Mouse (Mus musculus): Measurements from ENCODE around the gene Fam163b. TPM values are rescaled to one million over a fixed set of nuclear protein-coding genes. Genes with fewer than 3 reads are reported as not detected.

Gene Fam163b
- polyA plus RNA-seq, 1 experiment from 2014 or later, result 0.07 TPM

DNA sequence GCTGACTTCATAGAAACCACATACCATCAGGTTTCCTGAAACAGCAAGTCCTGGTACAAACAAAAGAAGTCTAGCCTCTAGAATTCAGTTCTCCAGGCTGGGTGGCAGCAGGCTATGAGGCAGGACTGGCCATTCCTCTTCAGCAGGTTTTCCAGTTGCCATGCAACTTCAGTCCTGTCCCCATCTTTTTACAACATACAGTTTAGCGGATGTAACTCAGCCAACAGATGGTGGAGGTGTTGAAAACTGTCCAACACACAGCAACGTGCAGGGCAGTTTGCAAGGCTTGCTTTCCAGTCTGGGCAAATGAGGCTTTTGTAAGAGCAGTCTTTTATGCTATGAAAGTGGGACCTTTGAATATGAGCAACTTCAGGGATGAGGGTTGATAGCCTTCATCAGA lies 2.7 kb upstream of the Fam163b start:
- Histone ChIP-seq H3K4me3 (ENCODE audit: low read depth, low read length) (no peak overlapping the region), H3K9ac (ENCODE audit: low read length) (no peak overlapping the region), H3K27me3 (ENCODE audit: control insufficient read depth, insufficient read depth, low read length) (no peaks in the 10 kb centered on the region), H3K36me3 (ENCODE audit: control insufficient read depth, insufficient read depth, low read length) (no peaks in the 10 kb centered on the region), H3K9me3 (ENCODE audit: control insufficient read depth, low read length) (no peaks in the 10 kb centered on the region), H3K4me1 (replicated peaks; ENCODE audit: control insufficient read depth, insufficient read depth) (no peaks in the 10 kb centered on the region), H3K27ac (replicated peaks) (no peak overlapping the region), H3K4me2 (replicated peaks; ENCODE audit: low read depth) (no peak overlapping the region)
- WGBS, result 66% methylated on average over 2 of the region's 2 CpGs
- ATAC-seq (ENCODE audit: low FRiP score, low TSS enrichment), result no peak
- TF ChIP-seq CTCF (IDR thresholded peaks at IDR 0.05; ENCODE audit: low read depth), result no peak
- TF ChIP-seq EP300 (optimal IDR thresholded peaks at IDR 0.05), result no peak
- no peak for DNase-seq (ENCODE audit: low spot score)

DNA sequence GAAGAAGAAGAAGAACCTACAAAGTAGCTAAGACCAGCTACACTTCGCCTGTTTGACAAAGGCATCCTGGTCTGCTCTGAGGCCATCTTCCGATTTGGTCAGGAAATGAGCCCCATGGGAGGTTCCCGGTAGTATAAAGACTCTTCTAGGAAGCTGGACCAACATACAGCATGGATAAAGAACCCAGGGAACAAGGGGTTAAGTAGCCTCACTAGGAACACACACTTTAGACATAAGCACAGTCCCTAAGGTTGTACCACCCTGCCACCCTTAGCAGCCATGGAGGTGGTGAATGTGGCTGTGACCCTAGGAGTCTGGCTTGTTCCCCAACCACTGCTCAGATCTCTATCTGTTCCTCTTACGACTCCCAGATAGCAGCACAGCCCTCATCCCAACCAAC lies 3.9 kb downstream of the Fam163b start:
- no peaks in the 10 kb centered on the region for H3K36me3 ChIP-seq (ENCODE audit: control insufficient read depth, insufficient read depth, low read length)
- no peak overlapping the region for H3K27ac ChIP-seq (replicated peaks)
- TF ChIP-seq CTCF (IDR thresholded peaks at IDR 0.05; ENCODE audit: low read depth), result no peak
- TF ChIP-seq EP300 (optimal IDR thresholded peaks at IDR 0.05), result no peak
- no peak overlapping the region for H3K4me3 ChIP-seq (ENCODE audit: low read depth, low read length)
- H3K9me3 ChIP-seq (ENCODE audit: control insufficient read depth, low read length), result no peaks in the 10 kb centered on the region
- no peaks in the 10 kb centered on the region for H3K27me3 ChIP-seq (ENCODE audit: control insufficient read depth, insufficient read depth, low read length)
- DNase-seq (ENCODE audit: low spot score) (no peak), ATAC-seq (ENCODE audit: low FRiP score, low TSS enrichment) (no peak)
- H3K9ac ChIP-seq (ENCODE audit: low read length), result no peak overlapping the region
- H3K4me2 ChIP-seq (replicated peaks; ENCODE audit: low read depth), result no peak overlapping the region
- H3K4me1 ChIP-seq (replicated peaks; ENCODE audit: control insufficient read depth, insufficient read depth), result no peaks in the 10 kb centered on the region
- WGBS, result 45% methylated on average over 4 of the region's 4 CpGs

DNA sequence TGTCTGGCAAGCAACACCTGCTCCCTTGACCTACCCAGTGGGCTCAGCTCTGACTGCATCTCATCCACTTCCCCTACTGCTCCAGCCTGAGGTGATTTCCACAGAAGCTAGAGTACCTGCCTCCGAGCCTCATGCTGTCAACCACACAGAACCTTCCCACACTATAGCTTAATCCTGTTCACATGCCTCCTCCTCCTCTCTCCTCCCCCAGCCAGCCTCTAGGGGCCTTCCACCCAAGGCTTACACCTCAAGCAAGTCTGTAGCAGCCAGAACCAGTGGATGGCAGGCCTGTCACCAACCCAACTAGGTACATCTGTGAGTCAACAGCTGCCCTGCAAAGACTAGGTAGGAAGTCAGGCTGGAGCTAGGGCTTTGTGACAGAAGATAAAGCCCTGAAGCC lies 5.5 kb downstream of the Fam163b start:
- 69% methylated on average over 1 of the region's 1 CpGs for WGBS
- no peak overlapping the region for H3K9ac ChIP-seq (ENCODE audit: low read length)
- H3K4me2 ChIP-seq (replicated peaks; ENCODE audit: low read depth), result no peak overlapping the region
- H3K9me3 ChIP-seq (ENCODE audit: control insufficient read depth, low read length), result no peaks in the 10 kb centered on the region
- DNase-seq (ENCODE audit: low spot score) (no peak), ATAC-seq (ENCODE audit: low FRiP score, low TSS enrichment) (no peak)
- no peak overlapping the region for H3K27ac ChIP-seq (replicated peaks)
- no peaks in the 10 kb centered on the region for H3K27me3 ChIP-seq (ENCODE audit: control insufficient read depth, insufficient read depth, low read length)
- no peaks in the 10 kb centered on the region for H3K4me1 ChIP-seq (replicated peaks; ENCODE audit: control insufficient read depth, insufficient read depth)
- no peak overlapping the region for H3K4me3 ChIP-seq (ENCODE audit: low read depth, low read length)
- no peak for TF ChIP-seq EP300 (optimal IDR thresholded peaks at IDR 0.05)
- no peak for TF ChIP-seq CTCF (IDR thresholded peaks at IDR 0.05; ENCODE audit: low read depth)
- no peaks in the 10 kb centered on the region for H3K36me3 ChIP-seq (ENCODE audit: control insufficient read depth, insufficient read depth, low read length)

DNA sequence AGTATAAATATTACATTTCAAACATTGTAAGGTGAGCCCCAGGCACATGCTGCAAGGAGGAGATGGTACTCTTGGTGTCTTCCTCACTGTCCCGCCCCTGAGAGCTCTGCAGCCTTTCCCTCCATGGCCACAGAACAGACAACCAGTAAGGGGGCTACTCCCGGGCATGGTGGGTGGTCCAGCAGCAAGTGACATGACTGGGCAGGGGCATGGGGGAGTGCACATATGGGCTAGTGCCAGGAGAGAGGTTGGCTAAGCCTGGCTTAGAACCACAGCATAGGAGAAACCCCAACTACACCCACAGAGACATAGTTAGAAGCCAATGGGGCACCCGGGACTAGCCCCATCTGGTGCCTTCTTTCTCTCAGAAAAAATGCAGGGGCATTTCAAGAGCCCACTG lies 6.0 kb downstream of the Fam163b start:
- H3K36me3 ChIP-seq (ENCODE audit: control insufficient read depth, insufficient read depth, low read length), result no peaks in the 10 kb centered on the region
- no peaks in the 10 kb centered on the region for H3K9me3 ChIP-seq (ENCODE audit: control insufficient read depth, low read length)
- DNase-seq (ENCODE audit: low spot score) (no peak), ATAC-seq (ENCODE audit: low FRiP score, low TSS enrichment) (no peak)
- 68% methylated on average over 3 of the region's 3 CpGs for WGBS
- H3K9ac ChIP-seq (ENCODE audit: low read length), result no peak overlapping the region
- TF ChIP-seq CTCF (IDR thresholded peaks at IDR 0.05; ENCODE audit: low read depth) (no peak), EP300 (optimal IDR thresholded peaks at IDR 0.05) (no peak)
- no peaks in the 10 kb centered on the region for H3K27me3 ChIP-seq (ENCODE audit: control insufficient read depth, insufficient read depth, low read length)
- no peaks in the 10 kb centered on the region for H3K4me1 ChIP-seq (replicated peaks; ENCODE audit: control insufficient read depth, insufficient read depth)
- no peak overlapping the region for H3K4me3 ChIP-seq (ENCODE audit: low read depth, low read length)
- no peak overlapping the region for H3K4me2 ChIP-seq (replicated peaks; ENCODE audit: low read depth)
- H3K27ac ChIP-seq (replicated peaks), result no peak overlapping the region

DNA sequence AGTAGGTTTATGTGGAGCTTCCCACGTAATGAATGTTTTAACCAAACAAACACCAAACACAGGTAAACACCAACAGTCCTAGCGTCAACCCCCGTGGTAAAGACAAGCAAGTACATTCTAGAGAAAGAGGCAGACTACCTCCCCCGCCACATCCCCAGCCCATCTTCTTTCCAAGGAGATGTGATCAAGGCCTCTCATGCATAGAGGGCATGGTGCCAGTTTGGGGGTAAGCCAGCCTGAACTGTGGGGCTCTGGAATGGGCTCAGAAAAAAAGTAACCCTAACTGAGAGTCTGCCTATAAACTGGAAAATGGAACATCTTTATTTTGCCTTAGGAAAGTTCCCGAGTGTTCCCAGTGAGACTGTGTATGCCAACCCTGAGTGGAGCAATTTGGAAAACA lies 6.4 kb downstream of the Fam163b start:
- WGBS, result 67% methylated on average over 5 of the region's 5 CpGs
- H3K4me2 ChIP-seq (replicated peaks; ENCODE audit: low read depth), result no peak overlapping the region
- no peaks in the 10 kb centered on the region for H3K36me3 ChIP-seq (ENCODE audit: control insufficient read depth, insufficient read depth, low read length)
- no peak overlapping the region for H3K27ac ChIP-seq (replicated peaks)
- TF ChIP-seq EP300 (optimal IDR thresholded peaks at IDR 0.05) (no peak), CTCF (IDR thresholded peaks at IDR 0.05; ENCODE audit: low read depth) (no peak)
- H3K9ac ChIP-seq (ENCODE audit: low read length), result no peak overlapping the region
- H3K4me3 ChIP-seq (ENCODE audit: low read depth, low read length), result no peak overlapping the region
- DNase-seq (ENCODE audit: low spot score), result no peak
- H3K9me3 ChIP-seq (ENCODE audit: control insufficient read depth, low read length), result no peaks in the 10 kb centered on the region
- no peak for ATAC-seq (ENCODE audit: low FRiP score, low TSS enrichment)
- H3K27me3 ChIP-seq (ENCODE audit: control insufficient read depth, insufficient read depth, low read length), result no peaks in the 10 kb centered on the region
- no peaks in the 10 kb centered on the region for H3K4me1 ChIP-seq (replicated peaks; ENCODE audit: control insufficient read depth, insufficient read depth)

DNA sequence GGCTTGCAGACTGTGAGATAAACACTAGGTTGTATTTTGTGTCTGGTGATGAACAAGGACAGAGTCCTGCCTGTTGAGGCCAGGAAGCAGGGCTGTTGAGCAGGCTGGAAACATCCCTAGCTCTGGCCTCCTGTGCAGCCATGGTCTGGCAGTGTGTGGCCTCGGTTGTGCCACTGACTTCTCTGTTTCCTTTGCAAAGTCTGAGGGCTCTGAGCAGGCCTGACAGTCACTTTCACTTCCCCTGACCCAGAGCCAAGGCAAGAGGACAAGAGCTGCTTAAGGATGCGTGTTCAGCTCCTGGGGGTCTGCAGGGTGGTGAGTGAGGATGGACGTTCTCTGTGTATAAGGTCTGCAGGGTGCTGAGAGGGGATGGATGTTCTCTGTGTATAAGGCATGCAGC lies 13.3 kb downstream of the Fam163b start:
- TF ChIP-seq CTCF (IDR thresholded peaks at IDR 0.05; ENCODE audit: low read depth) (no peak), EP300 (optimal IDR thresholded peaks at IDR 0.05) (no peak)
- Histone ChIP-seq H3K27ac (replicated peaks) (no peak overlapping the region), H3K9ac (ENCODE audit: low read length) (no peak overlapping the region), H3K4me2 (replicated peaks; ENCODE audit: low read depth) (no peak overlapping the region), H3K27me3 (ENCODE audit: control insufficient read depth, insufficient read depth, low read length) (no peaks in the 10 kb centered on the region), H3K4me3 (ENCODE audit: low read depth, low read length) (no peak overlapping the region), H3K4me1 (replicated peaks; ENCODE audit: control insufficient read depth, insufficient read depth) (no peaks in the 10 kb centered on the region), H3K9me3 (ENCODE audit: control insufficient read depth, low read length) (no peaks in the 10 kb centered on the region), H3K36me3 (ENCODE audit: control insufficient read depth, insufficient read depth, low read length) (no peaks in the 10 kb centered on the region)
- WGBS, result 67% methylated on average over 3 of the region's 3 CpGs
- no peak for DNase-seq (ENCODE audit: low spot score)
- no peak for ATAC-seq (ENCODE audit: low FRiP score, low TSS enrichment)
